Mouse (Mus musculus) liver, embryonic 14.5 days (tissue): ENCODE results near the gene Pptc7. TPM values are rescaled to one million over a fixed set of nuclear protein-coding genes. Genes with fewer than 3 reads are reported as not detected.

Experiments used
- ATAC-seq: fragments of 200-750 bp; cut with Nextera tagmentation; 2 replicates; pipeline ENCODE4 v1.8.0; 2017; ENCODE audit warnings: moderate number of reproducible peaks, mild to moderate bottlenecking, moderate library complexity; ENCODE audit not compliant: insufficient read depth
- DNase-seq, 3 experiments: peaks; one replicate each; pipeline ENCODE4 v3.0.0-alpha.2; 2012 to 2013; ENCODE audit warnings: low read depth in 3 of 3, low spot score in 3 of 3
- H3K27ac ChIP-seq: fragments of 300-500 bp; sonication (generic); 2 replicates; pipeline ENCODE4 v1.5.1; 2014; ENCODE audit warnings: moderate library complexity, mild to moderate bottlenecking, control low read depth, inconsistent platforms
- H3K27me3 ChIP-seq: fragments of 300-500 bp; sonication (generic); 2 replicates; pipeline ENCODE4 v1.6.1; 2014; ENCODE audit warnings: mild to moderate bottlenecking, low read length, moderate library complexity; ENCODE audit not compliant: control insufficient read depth, insufficient read depth
- H3K36me3 ChIP-seq: fragments of 300-500 bp; sonication (generic); replicated peaks from 2 replicates; pipeline ENCODE4 v1.6.1; 2014; ENCODE audit warnings: low read depth; ENCODE audit not compliant: control insufficient read depth, insufficient read depth
- H3K4me1 ChIP-seq, 2 experiments: fragments of 200-500 bp in 1 of 2; fragments of 300-500 bp in 1 of 2; sonication (generic) in 1 of 2; replicated peaks; 2 replicates each; pipeline ENCODE4 v1.6.1; 2012 to 2014; ENCODE audit warnings: antibody characterized with exemption in 1 of 2, inconsistent platforms in 1 of 2, low read length in 1 of 2; ENCODE audit not compliant: control insufficient read depth in 2 of 2, insufficient read depth in 2 of 2
- H3K4me2 ChIP-seq: fragments of 300-500 bp; sonication (generic); 2 replicates; pipeline ENCODE4 v1.6.1; 2014; ENCODE audit warnings: low read depth, mild to moderate bottlenecking, control low read depth, moderate library complexity
- H3K4me3 ChIP-seq, 2 experiments: fragments of 200-500 bp in 1 of 2; fragments of 300-500 bp in 1 of 2; sonication (generic) in 1 of 2; 2 replicates each; pipeline ENCODE4 v1.5.1; 2012 to 2014; ENCODE audit warnings: low read depth in 2 of 2, low read length in 2 of 2, mild to moderate bottlenecking in 2 of 2, control low read depth in 1 of 2, inconsistent platforms in 1 of 2, moderate library complexity in 1 of 2; ENCODE audit not compliant: insufficient read depth in 1 of 2
- H3K9ac ChIP-seq: fragments of 300-500 bp; sonication (generic); replicated peaks from 2 replicates; pipeline ENCODE4 v1.6.1; 2014; ENCODE audit warnings: mild to moderate bottlenecking, control low read depth, moderate library complexity
- H3K9me3 ChIP-seq: fragments of 300-500 bp; sonication (generic); 2 replicates; pipeline ENCODE4 v1.6.1; 2016; ENCODE audit warnings: low read length, mixed read lengths; ENCODE audit not compliant: control insufficient read depth
- CTCF ChIP-seq: IDR thresholded peaks from 2 replicates; pipeline ENCODE4 v1.5.1; 2016; ENCODE audit warnings: antibody characterized with exemption, low read depth, control low read depth
- EP300 ChIP-seq: IDR thresholded peaks from 2 replicates; pipeline ENCODE4 v1.6.1; 2016; ENCODE audit warnings: antibody characterized with exemption, low read depth
- WGBS: fragments of 180-500 bp; shearing (Covaris S2); extraction: QIAGEN DNeasy Blood & Tissue Kit; methylation state at CpG from one replicate; pipeline ENCODE4 v1.1.7; 2014; ENCODE audit not compliant: insufficient replicate concordance; 5-methylcytosine and 5-hydroxymethylcytosine counted together
- polyA plus RNA-seq, 2 experiments: library from polyadenylated mRNA; depleted of rRNA in 1 of 2; stranded (reverse) in 1 of 2; unstranded in 1 of 2; fragments of >200 nt; fragmentation: Nextera tagmentation in 1 of 2; extraction: Ambion mirVana in 1 of 2; gene quantifications; 2 replicates each; pipeline versions ENCODE4 v1.2.1 to v1.2.3; 2012 to 2014

Gene Pptc7
- polyA plus RNA-seq, 2 experiments, result 2.7 to 3.5 TPM

DNA sequence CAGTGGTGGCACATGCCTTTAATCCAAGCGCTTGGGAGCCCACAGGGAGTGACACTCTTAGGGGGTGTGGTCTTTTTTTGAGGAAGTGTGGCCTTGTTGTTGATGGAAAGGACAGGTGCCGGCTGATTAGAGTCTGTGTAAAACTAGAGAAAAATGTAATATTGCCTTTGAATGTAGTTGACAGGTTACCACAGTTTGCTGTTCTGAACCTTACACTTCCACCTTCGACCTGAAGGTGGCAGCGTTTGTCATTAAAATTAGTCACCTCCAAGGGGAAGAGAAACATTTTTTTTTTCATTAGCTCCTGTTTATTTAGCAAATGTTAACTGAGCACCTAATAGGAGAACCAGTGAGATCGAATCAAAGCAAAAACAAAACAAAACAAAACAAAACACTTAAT is 16.3 kb upstream of the Pptc7 start:
- 16% methylated on average over 5 of the region's 5 CpGs for WGBS
- H3K4me1 ChIP-seq, result peaks cover 4 to 14% of the 10 kb centered on the region in 2 experiments
- DNase-seq (peak in 2 of 3 experiments; percentile 41 to 56), ATAC-seq (no peak)
- H3K27me3 ChIP-seq, result no peaks in the 10 kb centered on the region
- H3K9me3 ChIP-seq, result no peaks in the 10 kb centered on the region
- H3K27ac ChIP-seq, result no peak overlapping the region
- H3K36me3 ChIP-seq, result no peaks in the 10 kb centered on the region
- no peak overlapping the region for H3K4me3 ChIP-seq
- H3K9ac ChIP-seq, result no peak overlapping the region
- TF ChIP-seq EP300, result no peak
- peak; percentile 77 for TF ChIP-seq CTCF
- H3K4me2 ChIP-seq, result no peak overlapping the region

GRCm38 (mm10) chr5:122268858-122269604 is 15.1 kb upstream of the Pptc7 start:
- no peak overlapping the region for H3K4me2 ChIP-seq
- TF ChIP-seq CTCF, result no peak
- no peak overlapping the region for H3K4me3 ChIP-seq
- peaks cover 0 to 9% of the 10 kb centered on the region in 2 experiments; a peak in 3 of 4 replicates for H3K4me1 ChIP-seq
- H3K27me3 ChIP-seq, result no peaks in the 10 kb centered on the region
- H3K27ac ChIP-seq, result no peak overlapping the region
- no peak for ATAC-seq
- H3K36me3 ChIP-seq, result no peaks in the 10 kb centered on the region
- no peak for DNase-seq
- WGBS, result 56% methylated on average over 12 of the region's 12 CpGs
- H3K9me3 ChIP-seq, result no peaks in the 10 kb centered on the region
- no peak overlapping the region for H3K9ac ChIP-seq

GRCm38 (mm10) chr5:122272821-122273220 is 11.3 kb upstream of the Pptc7 start:
- TF ChIP-seq CTCF (no peak), EP300 (no peak)
- Histone ChIP-seq H3K4me3 (no peak overlapping the region), H3K27ac (no peak overlapping the region), H3K27me3 (no peaks in the 10 kb centered on the region), H3K36me3 (no peaks in the 10 kb centered on the region), H3K9me3 (no peaks in the 10 kb centered on the region), H3K9ac (no peak overlapping the region), H3K4me1 (peaks cover 0 to 13% of the 10 kb centered on the region in 2 experiments; a peak in 2 of 4 replicates), H3K4me2 (no peak overlapping the region)
- DNase-seq (no peak), ATAC-seq (no peak)
- WGBS, result 68% methylated on average over 5 of the region's 5 CpGs

DNA sequence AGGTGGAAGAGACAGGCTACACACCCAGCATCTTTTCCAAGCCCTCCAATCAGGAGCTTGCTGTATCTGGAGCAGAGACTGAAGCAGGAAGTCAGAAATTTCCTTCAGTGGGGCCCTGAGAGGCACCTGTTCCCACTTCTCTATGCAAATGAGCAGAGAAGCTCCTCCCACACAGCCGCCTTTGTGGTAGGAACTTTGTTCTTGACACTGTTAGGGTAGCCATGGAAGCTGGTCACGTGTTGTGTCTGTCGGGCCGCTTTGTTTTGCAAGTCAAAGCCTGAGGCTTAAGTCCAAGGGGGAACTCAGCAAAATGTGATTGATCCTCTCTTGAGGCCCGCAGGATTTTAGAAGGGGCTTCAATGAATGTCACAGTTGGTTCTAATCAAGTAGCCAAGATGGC is 9.4 kb upstream of the Pptc7 start:
- no peaks in the 10 kb centered on the region for H3K36me3 ChIP-seq
- H3K27ac ChIP-seq, result no peak overlapping the region
- peak in 2 of 3 experiments; percentile 38 to 49 for DNase-seq
- H3K4me1 ChIP-seq, result peaks cover 0 to 9% of the 10 kb centered on the region in 2 experiments; a peak in 2 of 4 replicates
- no peak overlapping the region for H3K4me3 ChIP-seq
- H3K4me2 ChIP-seq, result no peak overlapping the region; the same call in 1 of the 2 replicates
- no peaks in the 10 kb centered on the region for H3K9me3 ChIP-seq
- ATAC-seq, result peak; percentile 50
- H3K27me3 ChIP-seq, result no peaks in the 10 kb centered on the region
- no peak for TF ChIP-seq CTCF
- TF ChIP-seq EP300, result no peak
- no peak overlapping the region for H3K9ac ChIP-seq
- WGBS, result 14% methylated on average over 5 of the region's 5 CpGs

- H3K4me3 ChIP-seq, result no peak overlapping the region
- no peak overlapping the region for H3K27ac ChIP-seq
- ATAC-seq, result no peak
- no peak overlapping the region for H3K4me2 ChIP-seq
- H3K27me3 ChIP-seq, result no peaks in the 10 kb centered on the region; the same call in 1 of the 2 replicates
- no peaks in the 10 kb centered on the region for H3K36me3 ChIP-seq
- H3K9me3 ChIP-seq, result no peaks in the 10 kb centered on the region
- 80% methylated on average over 7 of the region's 7 CpGs for WGBS
- no peak overlapping the region for H3K9ac ChIP-seq
- DNase-seq, result no peak
- TF ChIP-seq EP300 (no peak), CTCF (no peak)
- peaks cover 7 to 25% of the 10 kb centered on the region in 2 experiments for H3K4me1 ChIP-seq
Measured at GRCm38 (mm10) chr5:122278946-122279345, 5.2 kb upstream of the Pptc7 start.
